Mouse (Mus musculus): ENCODE data around the gene Efs.

DNA sequence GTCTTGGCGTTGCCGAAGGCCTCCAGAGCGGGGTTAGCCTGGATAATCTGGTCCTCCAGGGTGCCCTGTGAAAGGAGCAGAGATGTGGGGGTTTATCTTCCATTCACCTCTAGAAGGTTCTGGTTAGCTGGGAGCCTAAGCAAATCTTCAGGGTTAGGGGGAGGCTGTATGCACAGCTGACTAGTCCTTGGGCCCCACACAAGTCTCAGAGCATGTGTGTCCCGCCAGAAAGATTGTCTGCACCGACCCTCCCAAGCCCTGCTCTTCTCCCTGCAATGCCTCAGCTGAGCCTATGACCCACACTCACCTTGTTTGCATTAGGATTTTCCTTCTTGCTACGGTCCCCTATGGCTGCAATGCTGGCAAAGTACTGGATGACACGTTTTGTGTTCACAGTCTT lies 36.8 kb upstream of the Efs start:
- no peak for TF ChIP-seq CTCF (IDR thresholded peaks at IDR 0.05; ENCODE audit: borderline replicate concordance, insufficient read depth, low read depth, low read length)
- no peak for TF ChIP-seq POLR2A (IDR thresholded peaks at IDR 0.05; ENCODE audit: borderline replicate concordance, insufficient read depth, low read length)
